Mouse (Mus musculus) heart, postnatal 14 days (tissue): ENCODE measurements at regions not wholly inside any gene's neighbourhood (a gene's known extent, or its start where the extent isn't known, plus 50 kb on each side); places are given as distances from the start of the nearest gene placed in this dataset.

ENCODE experiments used
- DNase-seq, 2 experiments: peaks; one replicate each; pipeline ENCODE4 v3.0.0; 2021 to 2022
- intact Hi-C: fragments of 180-260 bp; cut with DNase I; formaldehyde crosslinking; loops from one replicate; pipeline ENCODE4 v1.15.1; 2025

DNA sequence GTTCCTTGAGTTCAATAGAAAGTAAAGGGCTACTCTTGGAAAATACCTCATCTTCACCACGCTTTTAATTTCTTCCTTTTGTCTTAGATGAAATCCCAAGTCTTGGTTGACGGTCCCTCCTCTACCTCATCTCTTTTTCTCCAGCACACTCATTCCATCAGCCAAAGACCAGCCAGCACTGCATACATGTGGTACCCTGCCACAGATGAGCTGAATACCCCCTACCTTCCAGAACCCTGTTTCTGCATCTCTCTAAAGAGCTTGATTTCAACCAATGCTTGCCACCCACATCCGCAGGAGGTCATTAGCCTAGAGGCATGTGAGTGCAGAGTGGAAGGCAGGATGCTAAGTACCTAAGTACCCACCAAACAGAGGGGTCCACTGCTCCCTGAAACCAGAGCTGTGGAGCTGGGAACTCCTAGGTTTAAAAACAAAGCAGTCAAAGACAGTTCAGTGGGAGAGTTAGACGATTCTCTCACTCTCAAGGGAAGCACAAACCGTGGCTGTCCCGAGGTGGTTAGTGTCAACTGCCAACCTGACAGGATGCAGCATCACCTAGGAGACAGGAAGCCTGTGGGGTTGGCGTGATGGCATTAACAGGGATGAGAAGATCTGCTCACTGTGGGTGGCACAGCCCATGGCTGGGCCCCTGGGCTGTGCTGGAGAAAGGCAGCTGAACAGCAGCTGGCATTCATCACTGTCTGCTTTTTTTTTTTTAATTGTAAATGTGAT lies 289.4 kb downstream of the Sox4 start:
- no peak for DNase-seq
- intact Hi-C loops, result no loop called here

DNA sequence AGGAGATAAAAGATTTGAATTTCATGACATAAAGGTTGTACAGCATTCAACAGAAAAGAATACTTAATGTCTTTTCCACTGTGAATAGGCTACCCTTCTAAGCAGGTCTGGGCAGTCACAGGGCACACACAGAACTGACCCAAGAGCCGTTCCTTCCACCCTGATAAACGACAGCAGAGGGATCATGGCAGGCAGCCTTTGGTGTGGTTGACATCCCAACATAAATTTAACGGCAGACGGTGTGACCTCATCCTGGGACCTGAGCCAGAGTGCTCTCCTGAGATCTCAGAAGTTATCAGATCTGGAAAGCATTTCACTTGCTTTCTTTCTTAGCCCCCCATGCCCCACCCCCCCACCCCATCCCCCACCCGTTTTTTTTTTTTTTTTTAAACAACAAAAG lies 290.1 kb downstream of the Sox4 start:
- intact Hi-C loops, result no loop called here
- peak; percentile 29 to 36 for DNase-seq

DNA sequence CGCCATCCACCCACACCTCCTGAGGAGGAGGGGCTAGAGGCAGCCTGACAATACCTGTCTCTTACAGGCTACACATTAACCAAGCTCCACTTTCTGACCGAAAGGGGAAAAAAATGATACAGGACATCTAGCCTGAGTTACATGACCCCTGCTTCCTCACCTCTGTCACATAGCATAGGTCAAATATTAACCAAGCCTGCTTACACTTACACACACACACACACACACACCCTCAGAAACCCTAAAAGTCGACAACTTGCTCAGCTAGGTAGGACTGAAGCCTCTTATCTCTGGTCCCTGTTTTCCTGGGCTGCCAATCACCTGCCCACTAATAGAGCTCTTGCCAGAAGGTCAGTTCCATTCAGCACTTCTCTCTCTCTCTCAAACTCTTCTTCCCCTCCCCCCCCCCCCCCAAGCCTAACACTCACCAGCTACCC lies 291.2 kb downstream of the Sox4 start:
- intact Hi-C loops, result no loop called here
- no peak for DNase-seq

DNA sequence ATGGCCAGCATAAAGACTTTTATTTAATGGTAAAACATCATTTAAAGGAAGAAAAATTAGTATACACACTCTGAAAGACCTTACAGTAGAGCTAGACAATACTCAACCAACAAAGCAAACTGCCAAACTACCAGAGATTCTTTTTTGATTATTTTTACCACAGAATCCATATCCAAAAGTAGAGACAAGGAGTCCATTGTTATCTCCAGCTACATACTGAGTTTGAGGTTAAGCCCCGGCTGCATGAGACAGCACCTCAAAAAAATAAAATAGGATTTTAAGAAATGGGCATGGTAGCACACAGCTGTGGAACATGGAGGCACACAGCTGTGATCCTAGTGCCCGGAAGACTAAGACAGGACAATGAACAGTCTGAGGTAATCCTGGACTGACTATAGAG lies 293.4 kb downstream of the Sox4 start:
- intact Hi-C loops, result no loop called here
- no peak for DNase-seq

GRCm38 (mm10) chr13:28658652-28659051 lies 294.9 kb downstream of the Sox4 start:
- intact Hi-C loops, result no loop called here
- DNase-seq, result no peak

DNA sequence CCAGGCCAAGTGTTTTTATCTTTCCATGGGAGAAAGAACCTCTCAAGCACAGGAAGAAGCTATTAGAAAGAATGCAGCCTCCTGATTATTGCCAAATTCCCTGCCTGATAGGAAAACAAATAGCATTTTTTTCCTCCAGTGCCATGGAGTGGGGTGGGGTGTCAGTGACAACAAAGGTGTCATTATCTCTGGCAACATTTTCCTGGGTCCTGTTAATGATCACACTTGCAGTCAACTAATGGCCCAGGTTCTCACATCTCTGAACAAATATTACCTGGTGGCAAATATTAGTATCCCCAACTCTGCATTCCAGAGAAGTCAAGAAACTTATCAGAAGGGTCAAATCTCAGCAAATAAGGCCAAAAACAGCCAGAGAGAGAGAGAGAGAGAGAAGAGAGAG lies 298.6 kb downstream of the Sox4 start:
- DNase-seq, result no peak
- intact Hi-C loops, result loop anchor here (5.0 kb wide), 1 partner anchor 57 kb away; no protein-coding TSS in a partner anchor

DNA sequence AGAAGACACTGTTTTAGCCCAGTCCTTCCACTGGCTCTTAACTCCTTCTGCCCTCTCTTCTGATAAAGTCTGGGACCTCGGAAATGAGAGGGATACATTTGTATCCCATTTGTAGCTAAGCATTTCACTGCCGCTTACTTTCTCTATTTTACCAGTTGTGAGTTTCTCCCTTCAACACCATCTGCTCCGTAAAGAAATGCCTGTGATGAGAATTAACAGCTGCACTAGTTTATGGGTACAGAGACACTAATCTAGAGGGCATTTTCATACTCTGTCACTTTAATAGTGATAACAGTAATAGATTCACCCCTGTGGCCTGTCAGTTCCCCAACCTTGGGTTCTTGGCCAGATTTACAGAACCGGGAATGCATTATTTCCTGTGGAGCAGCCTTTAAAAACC lies 300.2 kb downstream of the Sox4 start:
- no peak for DNase-seq
- intact Hi-C loops, result loop anchor here (5.0 kb wide), 1 partner anchor 59 kb away; no protein-coding TSS in a partner anchor

GRCm38 (mm10) chr13:28651810-28652209 lies 301.7 kb downstream of the Sox4 start:
- intact Hi-C loops, result loop anchor here (5.0 kb wide), 1 partner anchor 60 kb away; no protein-coding TSS in a partner anchor

DNA sequence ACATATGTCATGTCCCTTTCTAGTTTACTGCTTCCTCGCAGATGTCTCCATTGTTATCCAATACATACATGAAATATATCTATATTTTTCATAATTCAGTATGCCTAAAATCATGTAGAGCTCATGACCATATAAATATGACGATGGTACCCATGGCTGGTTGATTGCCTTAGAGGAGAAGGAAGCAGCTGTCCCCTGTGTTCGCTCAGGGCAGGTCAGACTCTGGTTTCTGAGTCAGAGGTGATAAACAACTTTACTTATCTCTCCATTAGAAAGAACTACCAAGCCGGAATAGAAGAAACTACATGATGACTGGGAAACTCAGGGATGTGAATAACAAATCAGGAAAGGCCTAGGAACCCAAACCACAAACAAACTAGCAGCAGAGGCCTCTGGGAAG lies 307.6 kb downstream of the Sox4 start:
- intact Hi-C loops, result no loop called here

More at GRCm38 (mm10) chr13:28651810-28652209, 301.7 kb downstream of the Sox4 start:
- peak; percentile 36 to 62 for DNase-seq

GRCm38 (mm10) chr13:28644846-28645574 lies 308.5 kb downstream of the Sox4 start:
- intact Hi-C loops, result no loop called here
- DNase-seq, result no peak

More for the DNA sequence above, 307.6 kb downstream of the Sox4 start:
- DNase-seq, result no peak

- intact Hi-C loops, result no loop called here
- no peak for DNase-seq
Measured at GRCm38 (mm10) chr13:28640826-28641225, 312.7 kb downstream of the Sox4 start.

GRCm38 (mm10) chr13:28635230-28635950 lies 318.1 kb downstream of the Sox4 start:
- intact Hi-C loops, result no loop called here
- DNase-seq, result no peak

DNA sequence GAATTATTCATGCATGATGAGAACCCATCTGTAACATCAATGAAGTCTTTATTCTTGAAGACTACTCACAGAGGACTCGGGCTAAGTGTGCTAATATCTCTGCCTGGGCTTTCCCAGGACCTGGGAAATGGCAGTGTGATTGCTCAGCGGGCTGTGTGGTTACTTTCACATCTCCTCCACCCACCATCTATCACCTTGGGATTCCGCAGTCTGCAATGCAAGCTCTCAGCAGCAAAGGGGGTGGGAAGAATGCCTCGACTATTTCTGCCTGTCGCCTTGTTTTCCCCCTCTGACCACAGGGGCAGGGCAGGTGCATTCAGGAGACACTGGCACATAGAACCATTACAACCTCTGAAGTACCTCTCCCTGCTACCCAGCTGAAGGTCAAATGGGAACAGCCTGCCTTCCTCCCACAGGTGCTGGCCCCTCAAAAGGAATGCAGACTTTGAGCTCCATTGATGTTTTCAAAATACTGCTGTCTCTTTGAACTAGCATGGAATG lies 319.9 kb downstream of the Sox4 start:
- intact Hi-C loops, result loop anchor here (5.0 kb wide), 2 partner anchors 124 to 249 kb away; no protein-coding TSS in a partner anchor
- DNase-seq, result no peak

DNA sequence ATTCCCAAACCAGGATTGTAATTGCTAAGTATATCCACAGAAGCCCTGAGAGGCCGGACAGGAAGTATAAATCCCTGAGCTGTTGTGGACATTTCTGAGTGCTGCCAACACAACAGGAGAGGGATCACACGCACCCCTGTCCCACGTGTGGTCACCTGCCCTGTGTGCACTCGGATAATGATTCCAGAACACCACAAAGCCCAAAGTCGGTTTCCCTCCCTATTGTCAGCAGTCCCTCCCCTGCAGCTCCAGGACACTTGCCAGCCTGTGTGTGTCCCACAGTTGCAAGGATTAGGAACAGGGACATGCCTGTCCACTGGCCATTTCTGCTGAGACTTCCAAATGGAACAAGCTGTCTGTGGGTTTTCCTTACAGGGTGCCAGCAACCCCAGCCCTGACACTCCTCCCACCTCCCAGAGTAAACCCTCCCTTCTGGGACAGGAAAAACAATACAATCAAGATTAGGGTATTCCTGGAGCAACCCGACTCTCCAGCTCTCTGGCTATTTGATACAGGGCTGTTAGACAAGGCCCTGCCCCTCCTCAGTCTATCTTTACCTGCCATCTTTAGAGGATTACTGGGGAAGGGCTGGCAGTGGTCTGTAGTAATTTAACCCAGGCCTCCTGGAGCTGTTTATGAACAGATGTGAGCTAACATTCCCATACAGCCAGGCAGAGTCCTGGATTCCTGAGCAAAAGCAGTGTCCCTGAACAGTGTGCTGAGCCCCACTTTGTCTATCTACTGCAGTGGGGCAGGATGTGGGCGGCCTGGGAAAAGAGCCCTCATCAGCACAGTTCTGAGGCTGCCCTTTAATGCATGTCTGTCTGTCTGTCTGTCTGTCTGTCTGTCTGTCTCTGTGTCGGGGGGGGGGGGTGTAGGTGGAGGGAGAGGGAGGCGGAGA lies 323.8 kb downstream of the Sox4 start:
- intact Hi-C loops, result loop anchor here (2.0 to 5.0 kb wide), 3 partner anchors 128 to 321 kb away; no protein-coding TSS in a partner anchor
- DNase-seq, result peak; percentile 66 to 73

DNA sequence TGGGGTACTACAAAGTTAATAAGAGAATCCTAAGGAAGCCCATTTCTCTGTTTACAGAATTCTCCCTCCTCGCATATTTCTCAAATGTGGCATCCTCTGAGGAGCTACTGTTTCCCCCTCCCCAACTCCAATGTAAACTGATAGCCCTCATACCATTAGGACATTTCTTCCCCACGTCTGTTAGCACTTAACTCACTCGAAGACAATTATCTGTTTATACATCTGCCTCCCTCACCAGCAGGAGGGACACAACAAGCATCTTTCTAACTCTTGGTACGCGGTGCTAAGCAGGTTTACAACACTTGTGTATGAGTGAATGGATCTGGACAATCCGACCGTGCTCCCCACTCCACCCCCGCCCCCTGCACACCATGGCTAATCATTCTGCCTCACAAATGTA lies 324.8 kb downstream of the Sox4 start:
- intact Hi-C loops, result loop anchor here (2.0 kb wide), 1 partner anchor 322 kb away; no protein-coding TSS in a partner anchor

GRCm38 (mm10) chr13:28618961-28619360 lies 334.6 kb downstream of the Sox4 start:
- peak; percentile 27 to 29 for DNase-seq

More for the DNA sequence above, 324.8 kb downstream of the Sox4 start:
- DNase-seq, result no peak

GRCm38 (mm10) chr13:28617503-28617902 lies 336.0 kb downstream of the Sox4 start:
- DNase-seq, result no peak
- intact Hi-C loops, result no loop called here

More at GRCm38 (mm10) chr13:28618961-28619360, 334.6 kb downstream of the Sox4 start:
- intact Hi-C loops, result no loop called here

GRCm38 (mm10) chr13:28616645-28617381 lies 336.7 kb downstream of the Sox4 start:
- intact Hi-C loops, result no loop called here
- DNase-seq, result no peak
